Mouse (Mus musculus): Measurements from ENCODE around the gene Maip1. TPM values are rescaled to one million over a fixed set of nuclear protein-coding genes. Genes with fewer than 3 reads are reported as not detected.

Gene Maip1
- polyA plus RNA-seq, 1 experiment, result 1.9 TPM

DNA sequence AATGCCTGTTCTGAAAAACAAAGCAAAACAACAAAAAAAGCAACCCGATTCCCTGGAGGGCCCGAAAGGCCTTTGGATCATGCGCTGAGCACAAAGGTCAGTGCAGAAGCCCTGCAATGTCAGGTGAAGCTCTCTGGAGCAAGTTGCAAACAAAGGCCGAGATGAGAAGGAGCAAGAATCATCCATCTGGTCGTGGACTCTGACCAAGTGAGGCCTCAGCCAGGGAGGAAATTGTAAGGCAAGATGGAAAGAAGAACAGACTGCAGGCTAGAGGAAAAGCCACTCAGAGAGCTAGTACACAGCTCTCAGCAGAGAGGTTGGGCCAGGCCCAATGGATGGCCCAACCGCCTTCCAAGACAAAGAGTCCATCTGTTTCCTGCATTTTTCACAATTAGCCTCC lies 32.9 kb downstream of the Maip1 start:
- H3K27ac ChIP-seq (ENCODE audit: insufficient read depth, low read length), result no peak overlapping the region
- no peak for TF ChIP-seq POLR2A (IDR thresholded peaks at IDR 0.05; ENCODE audit: low read depth, low read length)
- no peak for TF ChIP-seq CTCF (IDR thresholded peaks at IDR 0.05; ENCODE audit: extremely low read depth, insufficient read depth, insufficient read length, insufficient replicate concordance)
- 79% methylated on average over 6 of the region's 6 CpGs for WGBS
- H3K27me3 ChIP-seq (ENCODE audit: control insufficient read depth, insufficient read depth, low read length), result 0 out of 2 replicates have a peak, but pooled peaks cover 1% of the 10 kb centered on the region
- H3K4me1 ChIP-seq (ENCODE audit: control insufficient read depth, insufficient read depth, insufficient read length), result no peaks in the 10 kb centered on the region
- no peak overlapping the region for H3K4me3 ChIP-seq (ENCODE audit: extremely low read depth, insufficient read depth, insufficient read length)
- no peak for DNase-seq (ENCODE audit: low read depth in 1 of 2, low spot score in 2 of 2)
- no peaks in the 10 kb centered on the region for H3K36me3 ChIP-seq (ENCODE audit: control insufficient read depth, insufficient read depth, low read length)

DNA sequence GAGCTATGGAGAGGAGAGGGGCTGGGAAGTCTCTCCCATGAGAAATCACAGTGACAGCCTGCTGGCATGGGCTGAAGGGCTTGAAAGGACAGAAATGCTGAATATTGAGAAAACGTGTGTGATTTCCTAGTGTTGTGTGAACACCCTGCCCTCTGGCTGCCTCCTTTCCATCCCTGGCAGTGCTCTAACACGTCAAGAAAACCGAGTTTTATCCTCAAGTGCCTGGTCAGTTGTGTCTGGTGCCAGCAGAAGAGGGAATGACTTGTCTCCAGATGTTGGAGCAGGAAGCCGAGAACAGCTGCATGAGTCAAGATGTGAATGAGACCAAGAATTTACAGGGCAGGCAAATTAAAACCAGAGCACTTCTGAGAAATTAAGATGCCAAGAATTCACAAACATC lies 34.6 kb downstream of the Maip1 start:
- Histone ChIP-seq H3K36me3 (ENCODE audit: control insufficient read depth, insufficient read depth, low read length) (no peaks in the 10 kb centered on the region), H3K4me3 (ENCODE audit: extremely low read depth, insufficient read depth, insufficient read length) (no peak overlapping the region), H3K27ac (ENCODE audit: insufficient read depth, low read length) (no peak overlapping the region), H3K27me3 (ENCODE audit: control insufficient read depth, insufficient read depth, low read length) (no peaks in the 10 kb centered on the region), H3K4me1 (ENCODE audit: control insufficient read depth, insufficient read depth, insufficient read length) (no peaks in the 10 kb centered on the region)
- 60% methylated on average over 4 of the region's 4 CpGs for WGBS
- no peak for DNase-seq (ENCODE audit: low read depth in 1 of 2, low spot score in 2 of 2)
- TF ChIP-seq POLR2A (IDR thresholded peaks at IDR 0.05; ENCODE audit: low read depth, low read length) (no peak), CTCF (IDR thresholded peaks at IDR 0.05; ENCODE audit: extremely low read depth, insufficient read depth, insufficient read length, insufficient replicate concordance) (no peak)

DNA sequence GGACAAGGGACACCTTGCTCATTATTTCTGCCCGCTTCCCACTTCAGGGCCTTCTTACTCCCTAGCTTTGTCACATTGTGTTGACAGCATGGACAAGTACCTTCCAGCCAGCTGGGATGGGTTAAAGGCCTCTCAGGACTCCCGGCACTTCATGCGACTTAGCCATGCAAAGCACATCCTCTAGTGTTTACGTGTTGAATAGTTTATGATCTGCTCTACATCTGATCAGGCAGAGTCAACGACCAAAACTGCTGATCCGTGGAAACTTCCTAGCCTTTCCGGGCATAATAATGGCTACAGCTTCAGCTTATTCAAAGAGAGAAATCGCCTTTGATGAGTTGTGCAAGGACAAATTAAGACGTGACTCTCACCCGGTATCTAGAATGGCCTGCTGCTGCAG lies 39.6 kb downstream of the Maip1 start:
- Histone ChIP-seq H3K4me1 (ENCODE audit: control insufficient read depth, insufficient read depth, insufficient read length) (no peaks in the 10 kb centered on the region), H3K4me3 (ENCODE audit: extremely low read depth, insufficient read depth, insufficient read length) (no peak overlapping the region), H3K36me3 (ENCODE audit: control insufficient read depth, insufficient read depth, low read length) (no peaks in the 10 kb centered on the region), H3K27me3 (ENCODE audit: control insufficient read depth, insufficient read depth, low read length) (no peaks in the 10 kb centered on the region), H3K27ac (ENCODE audit: insufficient read depth, low read length) (no peak overlapping the region)
- WGBS, result 88% methylated on average over 10 of the region's 10 CpGs
- TF ChIP-seq CTCF (IDR thresholded peaks at IDR 0.05; ENCODE audit: extremely low read depth, insufficient read depth, insufficient read length, insufficient replicate concordance) (no peak), POLR2A (IDR thresholded peaks at IDR 0.05; ENCODE audit: low read depth, low read length) (no peak)
- DNase-seq (ENCODE audit: low read depth in 1 of 2, low spot score in 2 of 2), result no peak

DNA sequence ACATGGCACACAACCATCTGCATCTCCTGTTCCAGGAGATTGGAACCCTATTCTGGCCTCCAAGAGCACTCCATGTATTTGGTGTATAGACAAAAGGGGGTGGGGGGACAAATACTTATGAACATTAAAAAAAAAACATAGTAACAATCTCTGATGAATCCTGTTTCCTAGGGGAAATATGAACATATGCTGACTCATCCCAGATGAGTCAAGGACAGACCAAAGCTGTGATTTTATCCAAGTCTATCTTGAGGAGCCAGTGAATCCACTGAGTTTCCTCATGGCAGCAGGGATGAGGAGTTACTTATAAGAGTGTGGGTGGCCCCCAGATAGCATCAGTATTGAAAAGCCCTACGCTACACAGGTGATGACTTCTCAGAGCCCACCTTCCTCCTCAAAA lies 44.1 kb downstream of the Maip1 start:
- TF ChIP-seq CTCF (IDR thresholded peaks at IDR 0.05; ENCODE audit: extremely low read depth, insufficient read depth, insufficient read length, insufficient replicate concordance), result no peak
- no peaks in the 10 kb centered on the region for H3K4me1 ChIP-seq (ENCODE audit: control insufficient read depth, insufficient read depth, insufficient read length)
- 94% methylated on average over 1 of the region's 1 CpGs for whole genome bisulfite sequencing

DNA sequence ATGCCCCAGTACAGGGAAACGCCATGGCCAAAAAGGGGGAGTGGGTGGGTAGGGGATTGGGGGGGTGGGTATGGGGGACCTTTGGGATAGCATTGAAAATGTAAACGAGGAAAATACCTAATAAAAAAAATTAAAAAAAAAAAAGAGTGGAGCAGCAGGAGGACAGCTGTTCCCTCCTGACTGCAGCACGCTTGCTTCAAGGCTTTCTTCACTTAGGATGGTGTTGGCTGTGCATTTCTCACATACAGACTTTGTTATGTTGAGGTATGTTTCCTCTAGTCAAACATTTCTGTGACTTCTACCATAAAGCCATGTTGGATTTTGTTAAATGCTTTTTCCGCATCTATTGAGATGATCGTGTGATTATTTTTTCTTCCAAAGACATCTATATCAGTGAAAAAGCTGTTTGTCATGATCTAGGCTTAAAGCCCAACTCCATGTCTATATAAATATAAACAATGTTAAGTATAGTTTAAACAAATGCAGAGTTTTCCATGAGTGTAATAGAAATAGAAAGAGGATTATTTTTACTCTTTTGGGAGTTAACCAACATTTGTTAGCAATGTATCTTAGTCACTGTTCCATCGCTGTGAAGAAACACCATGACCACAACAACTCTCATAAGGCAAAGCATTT lies 54.3 kb downstream of the Maip1 start:
- WGBS, result 89% methylated on average over 6 of the region's 6 CpGs
- TF ChIP-seq POLR2A (IDR thresholded peaks at IDR 0.05; ENCODE audit: low read depth, low read length) (no peak), CTCF (IDR thresholded peaks at IDR 0.05; ENCODE audit: extremely low read depth, insufficient read depth, insufficient read length, insufficient replicate concordance) (no peak)

More for the DNA sequence above, 44.1 kb downstream of the Maip1 start:
- H3K27ac ChIP-seq (ENCODE audit: insufficient read depth, low read length), result no peak overlapping the region
- H3K27me3 ChIP-seq (ENCODE audit: control insufficient read depth, insufficient read depth, low read length), result no peaks in the 10 kb centered on the region
- H3K36me3 ChIP-seq (ENCODE audit: control insufficient read depth, insufficient read depth, low read length), result no peaks in the 10 kb centered on the region
- no peak for DNase-seq (ENCODE audit: low read depth in 1 of 2, low spot score in 2 of 2)
- H3K4me3 ChIP-seq (ENCODE audit: extremely low read depth, insufficient read depth, insufficient read length), result no peak overlapping the region

More for the DNA sequence above, 54.3 kb downstream of the Maip1 start:
- no peaks in the 10 kb centered on the region for H3K27me3 ChIP-seq (ENCODE audit: control insufficient read depth, insufficient read depth, low read length)
- no peak for DNase-seq (ENCODE audit: low read depth in 1 of 2, low spot score in 2 of 2)
- H3K4me3 ChIP-seq (ENCODE audit: extremely low read depth, insufficient read depth, insufficient read length), result no peak overlapping the region
- no peaks in the 10 kb centered on the region for H3K4me1 ChIP-seq (ENCODE audit: control insufficient read depth, insufficient read depth, insufficient read length)
- H3K27ac ChIP-seq (ENCODE audit: insufficient read depth, low read length), result no peak overlapping the region
- no peaks in the 10 kb centered on the region for H3K36me3 ChIP-seq (ENCODE audit: control insufficient read depth, insufficient read depth, low read length)

Other genes with a start within 250 kb of the Maip1 start
- 8.3 and 20.5 TPM in 2 replicates for gene 1700066M21Rik, start 28.7 kb upstream of the Maip1 start, polyA plus RNA-seq (2012; rRNA removed)
- gene Tyw5, start 773 bp downstream of the Maip1 start, polyA plus RNA-seq (2012; rRNA removed), result 1.5 and 2.7 TPM in 2 replicates

All from spleen, adult 2 months (tissue).